Mouse (Mus musculus): ENCODE measurements around the gene Ppox.

DNA sequence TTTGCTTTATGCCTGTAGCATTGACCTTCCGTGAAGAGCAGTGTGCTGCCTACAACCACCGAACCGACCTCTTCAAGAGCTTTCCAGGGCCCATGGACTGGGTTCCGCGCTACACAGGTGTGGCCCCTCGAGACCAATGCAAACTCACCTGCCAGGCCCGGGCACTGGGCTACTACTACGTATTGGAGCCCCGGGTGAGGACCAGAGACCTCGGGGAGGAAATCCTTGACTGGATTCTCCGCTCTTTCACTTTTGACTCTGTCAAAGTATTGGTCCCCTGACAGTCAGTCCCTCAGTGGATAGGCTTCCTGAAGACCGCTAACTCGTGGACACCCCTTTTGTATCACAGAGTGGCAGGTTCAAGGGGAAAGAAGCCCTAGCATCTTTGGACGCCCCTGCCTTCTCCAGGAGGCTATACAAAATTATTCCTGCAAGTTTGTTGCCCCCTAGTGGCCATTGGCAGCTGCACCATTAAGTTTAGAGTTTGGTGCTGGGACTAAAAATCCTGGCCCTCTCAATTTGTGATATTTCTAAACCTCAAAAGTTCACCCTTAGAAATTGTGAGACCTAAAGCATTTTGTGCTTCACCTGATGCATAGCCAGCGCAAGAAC lies 23.9 kb downstream of the Ppox start:
- TF ChIP-seq CTCF (IDR thresholded peaks at IDR 0.05; ENCODE audit: borderline replicate concordance, insufficient read depth, low read length), result no peak
- no peak for TF ChIP-seq POLR2A (IDR thresholded peaks at IDR 0.05; ENCODE audit: low read depth, low read length)

All from embryonic fibroblast, embryonic 13.5 days (primary cell).